Mouse (Mus musculus) right cerebral cortex, adult 18-20 months (tissue): ENCODE measurements at regions not wholly inside any gene's neighbourhood (a gene's known extent, or its start where the extent isn't known, plus 50 kb on each side); places are given as distances from the start of the nearest gene placed in this dataset.

ENCODE experiments used
- DNase-seq: peaks from one replicate; pipeline ENCODE4 v3.0.0; 2022; ENCODE audit warnings: mixed read lengths

- DNase-seq = no peak
Measured at GRCm38 (mm10) chr4:26016071-26016470, 216.0 kb upstream of the Fut9 start.

- DNase-seq = no peak
Measured at GRCm38 (mm10) chr4:26000364-26000763, 200.3 kb upstream of the Fut9 start.

GRCm38 (mm10) chr4:25998561-25998960, 198.5 kb upstream of the Fut9 start:
- no peak for DNase-seq

GRCm38 (mm10) chr4:25955696-25956348, 155.8 kb upstream of the Fut9 start:
- DNase-seq = peak; percentile 18

GRCm38 (mm10) chr4:25932546-25932945, 132.5 kb upstream of the Fut9 start:
- DNase-seq = no peak

GRCm38 (mm10) chr4:25895381-25895980, 95.4 kb upstream of the Fut9 start:
- no peak for DNase-seq

GRCm38 (mm10) chr4:25891888-25892661, 92.0 kb upstream of the Fut9 start:
- no peak for DNase-seq
